Mouse (Mus musculus): ENCODE measurements around the gene Cryz. TPM values are rescaled to one million over a fixed set of nuclear protein-coding genes. Genes with fewer than 3 reads are reported as not detected.
"Not testable (repeated sequence)": the region's sequence is repeated elsewhere in the genome, so short reads cannot be mapped to it uniquely, and the experiment has no call there.

Cryz gene
- total RNA-seq, 2 experiments from 2014 or later, result 19.8 to 22.2 TPM

DNA sequence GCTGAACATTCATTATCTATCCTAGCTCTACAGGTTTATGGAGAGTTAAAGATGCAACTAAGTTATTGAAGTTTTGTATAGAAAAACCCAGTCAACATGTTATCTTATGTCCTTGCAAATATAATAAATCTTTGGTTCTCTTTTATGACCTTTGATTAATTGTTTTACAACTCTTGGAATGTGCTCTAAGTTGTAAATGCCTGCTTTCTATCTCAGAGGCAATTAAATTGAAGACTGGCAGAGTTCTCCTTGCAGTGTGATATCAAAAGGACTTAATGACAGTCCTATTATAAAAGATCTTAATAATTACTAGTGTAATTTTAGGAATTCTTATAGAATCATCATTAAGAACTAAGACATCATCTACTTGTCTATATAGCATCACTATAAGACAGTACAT is 5.6 kb downstream of the Cryz start:
- intact Hi-C loops (cut with DNase I), result no loop called here
- DNase-seq (ENCODE audit: low spot score in 2 of 2), result no peak

DNA sequence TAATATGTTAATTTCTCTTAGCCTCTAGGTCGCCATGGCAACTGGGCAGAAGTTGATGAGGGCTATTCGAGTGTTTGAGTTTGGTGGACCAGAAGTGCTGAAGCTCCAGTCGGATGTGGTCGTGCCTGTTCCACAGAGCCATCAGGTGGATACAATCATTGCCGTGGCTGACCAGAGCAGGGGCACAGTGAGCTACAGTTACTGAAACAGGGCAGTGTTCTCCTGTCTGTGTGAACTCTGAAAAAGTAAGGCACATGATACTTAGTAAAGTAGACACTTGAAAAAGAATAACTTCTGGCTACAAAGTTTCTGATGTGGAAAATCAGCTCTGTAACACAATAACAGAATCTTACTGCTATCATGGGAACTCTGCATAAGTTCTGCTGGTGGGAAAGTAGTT is 8.4 kb downstream of the Cryz start:
- intact Hi-C loops (cut with DNase I), result no loop called here

DNA sequence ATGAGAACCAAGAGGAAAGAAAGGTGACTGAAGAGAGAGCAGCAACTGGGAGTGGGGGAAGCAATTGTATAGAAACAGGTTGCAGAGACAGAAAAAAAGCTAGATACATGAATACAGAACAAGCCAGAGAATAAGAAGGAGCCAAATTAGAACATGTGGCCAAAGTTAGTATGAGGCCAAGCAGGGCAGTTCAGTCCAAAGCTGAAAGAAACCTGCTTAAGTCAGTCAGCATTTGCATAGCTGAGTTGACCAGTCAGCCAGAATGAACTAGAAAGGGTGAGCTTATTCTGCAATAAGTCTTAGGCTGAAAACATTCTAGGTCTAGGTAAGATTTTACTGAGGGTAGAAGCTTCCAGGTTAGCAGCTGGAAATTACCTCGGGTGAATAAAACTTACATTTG is 11.4 kb downstream of the Cryz start:
- intact Hi-C loops (cut with DNase I), result no loop called here
- DNase-seq (ENCODE audit: low spot score in 2 of 2), result no peak

More for the DNA sequence above, 8.4 kb downstream of the Cryz start:
- no peak for DNase-seq (ENCODE audit: low spot score in 2 of 2)

DNA sequence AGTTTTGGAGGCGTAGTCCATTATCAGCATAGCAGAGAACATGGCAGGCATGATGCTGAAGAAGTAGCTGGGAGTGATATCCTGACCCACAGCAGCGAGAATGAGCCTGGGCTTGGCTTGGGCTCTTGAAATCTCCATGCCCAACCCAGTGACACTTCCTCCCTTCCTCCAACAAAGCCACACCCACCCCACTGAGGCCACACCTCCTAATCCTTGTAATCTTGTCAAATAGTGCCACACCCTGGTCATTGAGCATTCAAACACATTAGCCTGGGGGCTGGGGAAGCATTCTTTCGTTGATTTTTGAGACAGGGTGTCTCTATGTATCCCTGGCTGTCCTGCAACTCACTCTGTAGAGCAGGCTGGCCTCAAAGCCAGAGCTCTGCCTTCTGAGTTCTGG is 15.4 kb downstream of the Cryz start:
- no peak for DNase-seq (ENCODE audit: low spot score in 2 of 2)
- intact Hi-C loops (cut with DNase I), result no loop called here

DNA sequence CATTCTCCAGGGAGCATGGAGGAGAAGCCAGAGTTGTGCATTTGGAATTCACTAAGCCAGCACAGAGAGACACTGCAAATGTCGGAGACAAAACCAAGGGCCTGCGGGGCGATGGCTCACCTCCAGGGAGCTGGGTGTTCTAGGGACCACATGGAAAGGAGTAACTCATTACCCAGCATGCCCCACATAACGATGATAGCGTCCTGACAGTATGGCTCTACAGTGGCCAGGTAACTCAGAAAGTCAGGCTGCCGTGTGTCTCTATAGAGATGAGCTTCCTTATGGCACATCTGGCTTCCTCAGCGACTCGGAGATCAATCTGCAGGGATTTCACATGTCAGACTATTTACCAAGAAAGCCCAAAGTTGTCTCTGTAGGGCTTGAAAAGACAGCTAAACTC is 18.3 kb downstream of the Cryz start:
- intact Hi-C loops (cut with DNase I), result no loop called here
- DNase-seq (ENCODE audit: low spot score in 2 of 2), result no peak

DNA sequence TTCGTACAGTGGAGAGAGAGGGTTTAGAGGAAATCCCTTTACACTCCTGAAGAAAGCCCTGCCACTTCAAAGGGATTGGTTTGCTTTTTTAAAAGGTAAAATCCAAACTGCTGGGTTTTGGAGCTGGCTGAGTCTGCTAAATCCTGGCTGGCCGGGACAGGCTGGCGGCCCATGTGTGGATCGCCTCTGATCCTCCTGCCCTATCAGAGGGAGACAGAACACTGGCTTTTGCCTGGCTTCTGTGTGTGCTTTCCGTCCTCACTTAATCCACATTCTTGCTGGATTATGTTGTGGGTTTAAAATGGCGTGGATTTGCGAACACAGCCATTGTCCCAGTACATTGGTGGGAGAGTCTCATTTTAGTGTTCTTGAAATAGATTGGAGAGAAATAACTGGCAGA is 18.8 kb downstream of the Cryz start:
- intact Hi-C loops (cut with DNase I), result no loop called here
- no peak for DNase-seq (ENCODE audit: low spot score in 2 of 2)

DNA sequence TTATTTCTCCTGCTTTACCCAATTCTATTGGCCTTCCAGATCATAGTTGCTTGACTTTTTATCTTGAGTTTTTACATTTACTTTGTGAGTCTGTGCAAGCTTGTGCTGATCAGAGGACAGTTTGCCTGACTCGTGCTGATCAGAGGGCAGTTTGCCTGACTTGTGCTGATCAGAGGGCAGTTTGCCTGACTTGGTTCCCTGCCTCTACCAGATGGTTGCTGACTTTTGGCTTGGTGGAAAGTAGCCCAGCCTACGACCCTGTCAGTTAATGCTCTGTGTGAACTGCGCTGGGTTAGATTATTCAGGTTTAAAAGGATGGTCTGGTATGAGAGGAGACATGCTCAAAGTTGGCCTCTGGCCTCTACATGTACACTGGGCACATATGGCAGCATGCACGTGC is 19.6 kb downstream of the Cryz start:
- DNase-seq (ENCODE audit: low spot score in 2 of 2), result no peak
- intact Hi-C loops (cut with DNase I), result no loop called here

DNA sequence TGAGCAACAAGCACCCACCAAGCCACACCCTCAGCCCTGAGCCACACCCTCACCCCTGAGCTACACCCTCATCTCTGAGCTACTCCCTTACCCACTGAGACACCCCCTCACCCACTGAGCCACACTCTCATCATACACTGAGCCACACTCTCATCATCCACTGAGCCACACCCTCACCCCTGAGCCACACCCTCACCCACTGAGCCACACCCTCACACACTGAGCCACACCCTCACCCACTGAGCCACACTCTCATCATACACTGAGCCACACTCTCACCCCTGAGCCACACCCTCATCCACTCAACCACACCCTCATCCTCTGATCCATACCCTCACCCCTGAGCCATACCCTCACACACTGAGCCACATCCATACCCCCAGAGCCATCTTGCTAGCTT is 31.8 kb downstream of the Cryz start:
- intact Hi-C loops (cut with DNase I), result no loop called here
- no peak for DNase-seq (ENCODE audit: low spot score in 2 of 2)

DNA sequence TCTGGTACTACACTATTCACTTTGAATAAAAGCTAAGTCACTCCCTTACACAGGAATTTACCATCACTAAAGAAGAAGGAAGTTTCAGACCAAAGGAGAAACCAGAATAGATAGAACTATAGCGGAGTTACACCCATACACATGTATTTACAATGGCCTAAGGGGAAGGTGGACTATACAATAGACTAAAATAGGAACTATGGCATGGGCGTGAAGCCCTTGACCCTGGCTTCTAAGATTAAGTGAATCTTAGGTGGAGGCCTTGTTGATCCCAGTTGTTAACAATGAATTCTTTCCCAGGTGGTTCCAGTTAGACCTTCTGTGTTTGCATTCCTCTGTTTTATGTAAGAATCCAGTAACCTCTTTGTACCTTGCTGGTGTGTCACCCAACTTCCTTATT is 34.8 kb downstream of the Cryz start:
- intact Hi-C loops (cut with DNase I); DNase-seq (ENCODE audit: low spot score in 2 of 2): not testable (repeated sequence)

DNA sequence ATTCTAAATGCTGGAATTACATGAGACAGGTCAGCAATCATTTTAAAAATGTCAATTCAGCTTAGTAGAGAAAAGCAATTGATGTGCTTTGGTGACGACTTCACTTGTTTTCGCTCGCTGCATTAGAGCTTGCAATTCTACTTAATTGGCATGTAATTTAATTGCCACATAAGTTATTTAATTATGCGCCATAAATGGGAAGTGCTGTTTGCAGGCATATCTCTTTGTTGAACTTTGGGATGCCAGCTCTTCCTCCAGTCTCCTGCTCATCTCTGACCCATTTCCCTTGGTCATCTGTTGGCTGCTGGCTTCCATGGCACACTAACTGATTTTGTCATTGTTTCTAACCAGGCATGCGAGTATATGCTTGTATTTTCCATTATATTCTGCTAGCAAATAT is 36.6 kb downstream of the Cryz start:
- intact Hi-C loops (cut with DNase I), result no loop called here
- no peak for DNase-seq (ENCODE audit: low spot score in 2 of 2)

DNA sequence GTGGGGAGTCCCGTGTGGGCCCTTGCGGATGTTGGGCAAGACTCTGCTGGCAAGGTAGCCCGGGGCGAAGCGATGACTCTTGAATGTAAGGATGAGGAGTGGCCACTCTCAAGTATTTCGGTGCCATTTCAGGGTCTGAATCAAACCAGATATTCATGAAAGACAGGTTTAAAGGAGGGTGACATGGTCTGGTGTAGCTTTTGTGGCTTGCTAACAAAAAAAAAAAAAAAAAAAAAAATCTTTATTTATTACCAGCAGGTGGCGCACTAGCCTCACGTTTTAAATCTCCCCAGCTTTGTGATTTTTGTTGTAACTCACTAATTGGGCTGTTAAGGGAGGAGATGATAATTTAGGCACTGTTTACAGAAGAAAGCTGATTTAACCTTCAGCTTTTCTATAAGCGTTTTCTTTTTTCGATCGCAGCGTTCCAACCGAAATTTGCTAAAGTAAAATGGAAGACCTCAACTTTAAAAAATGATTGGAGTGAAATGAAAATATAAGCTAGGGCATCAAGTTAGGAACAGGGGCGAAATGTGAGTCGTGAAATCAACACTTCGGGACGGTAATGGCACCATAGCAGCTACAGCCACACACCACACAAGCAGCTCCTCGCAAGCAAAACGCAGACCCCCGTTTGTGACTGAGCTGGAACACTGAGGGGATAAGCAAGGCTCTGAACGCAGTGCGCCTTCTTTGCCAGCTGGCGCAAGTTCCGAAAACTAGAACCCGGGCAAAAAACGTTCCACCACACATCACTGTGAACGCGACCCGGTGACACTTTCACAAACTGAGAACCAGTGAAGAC is 50.3 kb downstream of the Cryz start:
- no peak for DNase-seq (ENCODE audit: low spot score in 2 of 2)
- intact Hi-C loops (cut with DNase I), result no loop called here

DNA sequence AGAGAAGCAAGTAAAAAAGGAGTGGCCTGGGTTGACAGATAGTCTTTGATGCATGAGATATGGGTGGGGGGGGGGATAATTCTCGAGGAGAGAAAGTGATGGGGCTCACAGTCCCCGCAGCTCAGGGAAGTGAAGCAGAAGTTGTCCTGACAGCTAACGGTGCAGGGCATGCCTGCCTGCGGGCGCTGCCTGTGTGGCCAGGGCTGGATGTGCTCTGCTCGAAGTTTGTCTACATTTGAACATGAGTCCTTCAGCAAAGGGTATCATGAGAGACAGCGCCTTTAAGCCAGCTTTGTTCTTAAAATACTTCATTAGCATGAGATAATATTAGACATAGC is 50.9 kb downstream of the Cryz start:
- intact Hi-C loops (cut with DNase I), result no loop called here
- no peak for DNase-seq (ENCODE audit: low spot score in 2 of 2)

DNA sequence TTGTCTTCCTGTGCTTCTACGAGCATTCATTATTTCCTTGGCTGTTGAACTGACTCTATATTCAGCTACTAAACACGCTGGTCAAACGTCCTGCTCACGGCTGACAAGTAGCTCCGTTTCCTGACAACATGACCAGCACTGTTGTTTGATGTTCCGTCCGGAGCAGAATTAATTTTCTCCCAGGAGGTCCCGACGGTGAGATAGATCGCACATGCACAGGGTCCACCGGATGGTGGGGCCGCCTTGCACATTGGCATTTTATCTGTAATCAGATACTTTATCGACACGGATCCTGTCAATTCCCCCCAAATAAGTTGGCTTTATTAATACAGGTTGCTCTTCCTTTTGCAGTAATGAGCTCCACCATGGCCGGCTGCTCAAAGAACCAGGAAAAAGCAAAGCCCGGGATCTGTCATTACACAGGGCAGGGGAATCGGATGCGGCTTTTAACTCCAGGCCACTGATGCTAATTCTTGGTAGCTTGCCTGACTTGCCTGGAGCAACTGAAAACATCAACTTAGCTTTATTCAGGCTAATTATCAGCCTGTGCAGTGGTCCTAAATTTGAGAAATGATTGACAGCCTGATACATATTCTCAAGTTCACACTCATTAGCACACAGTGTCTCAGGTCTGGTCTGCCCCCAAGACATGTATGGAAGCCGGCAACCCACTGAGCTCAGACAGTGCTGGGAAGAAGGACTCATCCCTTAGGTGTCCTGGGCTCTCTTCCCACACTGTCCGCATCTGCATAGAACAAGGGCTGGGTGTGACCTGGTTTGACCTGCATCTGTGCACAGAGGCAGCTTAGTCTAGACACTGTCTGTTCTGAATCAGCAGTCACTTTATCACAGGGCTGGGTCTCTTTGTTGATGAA is 53.1 kb downstream of the Cryz start:
- no peak for DNase-seq (ENCODE audit: low spot score in 2 of 2)
- intact Hi-C loops (cut with DNase I), result loop anchor here (5.0 to 10.0 kb wide), 5 partner anchors 168 to 1913 kb away; partner anchors contain the start of genes Fpgt, Lrriq3 and Negr1

DNA sequence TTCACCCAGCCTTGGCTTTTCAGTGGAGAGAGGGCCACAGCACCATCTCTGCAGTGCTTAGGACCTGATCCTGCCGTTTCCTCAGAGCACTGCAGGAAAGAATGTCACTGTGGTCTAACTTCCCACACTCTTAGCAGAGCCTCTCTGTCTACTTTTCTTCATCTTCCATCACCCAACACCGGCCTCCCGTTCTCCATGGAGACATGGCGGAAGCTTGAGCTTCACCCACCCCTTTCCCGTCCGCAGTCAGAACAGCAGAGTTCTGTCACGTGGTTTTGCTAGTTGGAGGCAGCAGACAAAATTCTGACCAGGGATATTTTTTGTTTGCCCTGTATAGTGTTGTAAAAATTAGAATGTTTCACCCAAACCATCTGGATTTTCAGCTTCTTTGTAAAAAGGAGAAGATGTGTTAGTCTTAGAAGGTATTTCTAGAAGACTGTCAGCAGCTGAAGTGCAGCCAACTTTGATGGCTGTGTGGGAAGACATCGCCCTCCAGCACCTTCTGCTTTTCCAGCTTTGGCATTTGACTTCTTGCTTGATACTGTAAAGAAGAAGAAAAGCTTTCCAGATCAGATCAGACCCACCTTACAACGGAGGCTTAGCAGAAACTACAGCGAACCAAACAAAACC is 54.8 kb downstream of the Cryz start:
- DNase-seq (ENCODE audit: low spot score in 2 of 2), result peak; percentile 55 to 61
- intact Hi-C loops (cut with DNase I), result loop anchor here (5.0 to 10.0 kb wide), 5 partner anchors 166 to 1911 kb away; partner anchors contain the start of genes Fpgt, Lrriq3 and Negr1

DNA sequence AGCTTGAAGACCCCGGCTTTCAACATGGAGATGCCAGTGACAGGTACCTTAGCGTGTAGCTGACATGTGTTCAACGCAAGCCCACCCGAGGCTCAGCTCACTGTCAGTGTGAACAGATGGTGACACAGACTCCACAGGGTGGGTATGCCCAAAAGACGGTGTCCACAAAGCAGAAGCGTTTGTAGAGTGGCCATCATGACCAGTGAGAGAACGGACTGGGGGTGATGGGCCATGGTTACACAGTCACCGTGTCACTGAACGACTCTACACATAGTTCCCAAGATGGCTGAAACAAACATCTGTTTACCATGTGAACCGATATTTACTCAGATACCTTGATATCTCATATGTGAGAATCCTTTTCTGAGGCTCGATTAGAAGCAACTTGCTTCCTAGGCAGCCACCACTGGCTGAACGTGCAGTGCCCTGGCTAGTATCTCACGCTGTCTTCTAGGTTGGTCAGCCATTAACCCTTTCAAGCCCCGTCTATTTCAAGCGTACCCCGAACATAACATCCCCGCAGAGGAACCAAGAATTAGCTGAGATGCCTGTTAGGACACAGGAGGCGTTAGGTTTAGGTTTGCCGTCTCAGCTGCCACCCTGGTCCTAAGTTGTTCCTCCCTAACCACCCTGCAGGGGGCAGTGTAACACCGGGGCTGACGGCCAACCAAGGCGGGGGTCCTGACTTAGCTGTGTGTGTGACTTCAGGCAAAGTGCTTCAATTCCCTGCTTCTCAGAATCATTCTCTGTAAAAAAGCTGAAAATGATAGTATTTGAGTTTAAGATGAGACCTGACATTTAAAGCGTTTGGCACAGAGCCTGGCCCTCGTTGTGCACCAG is 56.3 kb downstream of the Cryz start:
- intact Hi-C loops (cut with DNase I), result loop anchor here (5.0 to 10.0 kb wide), 5 partner anchors 164 to 1910 kb away; partner anchors contain the start of genes Fpgt, Lrriq3 and Negr1
- DNase-seq (ENCODE audit: low spot score in 2 of 2), result peak; percentile 78 to 80

DNA sequence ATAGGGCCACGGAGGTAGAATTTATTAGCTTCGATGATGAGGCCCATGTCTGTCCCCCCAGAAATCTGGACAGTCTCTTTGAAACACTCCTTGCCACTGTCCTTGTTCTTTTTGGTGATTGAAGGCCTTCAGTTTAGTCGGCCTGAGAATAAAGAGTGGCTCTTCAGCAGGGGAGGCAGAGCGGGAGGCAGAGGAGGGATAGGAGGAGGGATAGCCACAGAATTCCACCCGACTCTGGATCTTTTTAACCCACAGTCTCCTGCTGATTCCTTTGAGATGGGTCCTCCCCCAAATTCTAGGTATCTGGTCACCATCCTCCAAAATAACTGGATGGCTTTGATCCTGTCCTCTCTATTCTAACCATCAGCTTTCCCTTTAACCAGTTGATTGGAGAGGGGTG is 56.9 kb downstream of the Cryz start:
- intact Hi-C loops (cut with DNase I), result loop anchor here (5.0 to 10.0 kb wide), 5 partner anchors 164 to 1909 kb away; partner anchors contain the start of genes Fpgt, Lrriq3 and Negr1

DNA sequence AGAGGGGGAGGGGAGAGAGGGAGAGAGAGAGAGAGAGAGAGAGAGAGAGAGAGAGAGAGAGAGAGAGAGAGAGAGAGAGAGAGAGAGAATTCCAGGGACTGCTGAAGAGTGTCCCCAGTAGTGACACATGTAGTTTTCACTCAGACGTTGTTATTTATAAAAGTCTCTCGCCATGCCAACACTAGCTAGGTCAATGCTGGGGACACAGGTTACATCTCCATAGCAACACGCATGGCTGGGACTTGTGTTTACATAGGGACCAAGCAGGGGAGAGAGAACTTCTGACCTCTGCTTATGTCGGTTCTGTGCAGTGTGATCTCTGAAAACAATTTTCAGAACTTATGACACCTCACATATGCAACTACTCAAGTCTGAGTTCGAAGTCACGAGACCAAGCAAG is 57.8 kb downstream of the Cryz start:
- intact Hi-C loops (cut with DNase I), result loop anchor here (5.0 to 10.0 kb wide), 5 partner anchors 163 to 1908 kb away; partner anchors contain the start of genes Fpgt, Lrriq3 and Negr1
- no peak for DNase-seq (ENCODE audit: low spot score in 2 of 2)

More for the DNA sequence above, 56.9 kb downstream of the Cryz start:
- DNase-seq (ENCODE audit: low spot score in 2 of 2), result no peak

DNA sequence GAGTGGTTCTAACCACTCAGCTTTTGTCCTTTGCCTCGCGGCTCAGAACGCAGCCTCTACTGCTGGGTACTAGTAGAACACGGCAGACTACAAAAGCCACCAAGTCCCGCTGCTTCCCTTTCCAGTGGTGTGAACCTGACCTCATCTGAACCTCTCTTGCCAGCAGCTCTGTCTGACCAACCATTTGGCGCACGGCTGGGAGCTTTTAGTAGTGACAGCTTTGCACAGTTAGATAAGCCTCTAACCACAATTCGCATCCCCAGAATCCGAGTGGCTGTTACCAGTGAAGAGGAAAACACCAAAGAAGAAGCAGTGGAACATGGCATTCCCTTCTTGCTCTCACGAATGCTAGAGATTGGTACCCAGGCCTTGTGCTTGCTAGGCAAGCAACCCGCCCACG is 58.4 kb downstream of the Cryz start:
- intact Hi-C loops (cut with DNase I), result loop anchor here (5.0 to 10.0 kb wide), 5 partner anchors 162 to 1907 kb away; partner anchors contain the start of genes Fpgt, Lrriq3 and Negr1
- DNase-seq (ENCODE audit: low spot score in 2 of 2), result no peak

DNA sequence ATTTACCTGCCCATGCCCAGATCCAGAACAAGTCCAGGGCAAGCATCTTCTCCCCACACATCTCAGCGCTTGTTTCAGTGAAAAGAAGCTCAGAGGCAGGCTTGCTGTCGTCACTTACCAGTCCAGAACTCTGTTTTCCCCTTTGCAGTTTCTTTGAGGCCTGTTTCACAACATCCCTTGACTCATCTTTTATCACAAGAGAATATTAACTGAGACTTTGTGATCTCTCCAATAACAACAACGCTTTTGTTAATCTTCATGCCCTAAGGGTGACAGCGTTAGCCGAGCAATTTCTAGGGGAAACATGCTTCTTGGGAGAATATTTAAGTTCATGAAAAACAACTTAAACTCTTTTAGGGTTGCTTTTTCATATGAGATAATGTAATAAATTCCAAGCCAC is 59.2 kb downstream of the Cryz start:
- DNase-seq (ENCODE audit: low spot score in 2 of 2), result no peak
- intact Hi-C loops (cut with DNase I), result loop anchor here (10.0 kb wide), 2 partner anchors 579 to 699 kb away; no protein-coding TSS in a partner anchor
